Mouse (Mus musculus) lung, postnatal 36 days (tissue): ENCODE data around the gene Cdk2ap2.

ENCODE experiments used
- DNase-seq: peaks from one replicate; pipeline ENCODE4 v3.0.0; 2022; ENCODE audit warnings: mixed read lengths

Cdk2ap2 gene

DNA sequence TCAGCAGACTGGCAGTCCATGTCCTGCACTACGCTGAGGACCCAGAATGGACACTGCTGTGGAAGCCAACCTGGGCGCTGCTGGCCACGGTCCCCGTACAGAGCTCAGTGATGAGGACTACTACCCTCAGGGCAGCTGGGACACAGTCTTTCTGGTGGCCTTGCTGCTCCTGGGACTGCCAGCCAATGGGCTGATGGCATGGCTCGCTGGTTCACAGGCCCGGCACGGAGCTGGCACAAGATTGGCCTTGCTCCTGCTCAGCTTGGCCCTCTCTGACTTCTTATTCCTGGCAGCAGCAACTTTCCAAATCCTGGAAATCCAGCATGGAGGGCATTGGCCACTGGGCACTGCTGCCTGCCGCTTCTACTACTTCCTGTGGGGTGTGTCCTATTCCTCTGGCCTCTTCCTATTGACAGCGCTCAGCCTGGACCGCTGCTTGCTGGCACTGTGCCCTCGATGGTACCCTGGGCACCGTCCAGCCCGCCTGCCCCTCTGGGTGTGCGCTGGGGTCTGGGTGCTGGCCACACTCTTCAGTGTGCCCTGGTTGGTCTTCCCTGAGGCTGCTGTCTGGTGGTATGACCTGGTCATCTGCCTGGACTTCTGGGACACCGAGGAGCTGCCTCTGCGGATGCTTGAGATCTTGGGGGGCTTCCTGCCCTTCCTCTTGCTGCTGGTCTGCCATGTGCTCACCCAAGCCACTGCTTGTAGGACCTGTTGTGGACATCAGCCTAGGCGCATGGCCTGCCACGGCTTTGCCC is 45.6 kb downstream of the Cdk2ap2 start:
- no peak for DNase-seq

DNA sequence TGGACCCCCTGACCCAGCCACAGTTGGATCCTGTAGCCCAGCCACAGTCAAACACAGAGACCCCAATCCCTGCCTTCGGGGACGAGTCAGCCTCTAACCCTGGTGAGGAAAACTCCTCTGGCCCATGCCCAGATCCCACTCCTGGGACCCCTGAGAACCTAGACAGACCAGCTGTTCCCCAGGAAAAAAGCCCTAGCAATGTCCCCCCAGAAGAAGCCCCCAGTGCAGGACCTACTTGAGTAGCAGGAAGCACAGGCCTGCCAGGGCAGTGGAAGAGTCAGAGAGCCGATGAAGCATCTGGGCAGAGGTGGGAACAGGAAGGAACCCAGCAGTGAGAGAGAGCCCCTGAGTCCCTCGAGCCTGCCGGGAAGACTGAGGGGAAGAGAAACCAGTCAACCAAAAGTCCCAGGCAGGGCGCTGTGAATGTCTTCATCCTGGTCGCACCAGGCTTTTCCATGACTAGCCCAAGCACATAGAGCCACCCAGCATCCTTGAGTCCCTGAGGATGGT is 46.8 kb downstream of the Cdk2ap2 start, which contains the start of gene Cabp4:
Gene Cabp4, minus strand, starts transcription at position 275 of the 510 bp plus-strand sequence.
- no peak for DNase-seq

DNA sequence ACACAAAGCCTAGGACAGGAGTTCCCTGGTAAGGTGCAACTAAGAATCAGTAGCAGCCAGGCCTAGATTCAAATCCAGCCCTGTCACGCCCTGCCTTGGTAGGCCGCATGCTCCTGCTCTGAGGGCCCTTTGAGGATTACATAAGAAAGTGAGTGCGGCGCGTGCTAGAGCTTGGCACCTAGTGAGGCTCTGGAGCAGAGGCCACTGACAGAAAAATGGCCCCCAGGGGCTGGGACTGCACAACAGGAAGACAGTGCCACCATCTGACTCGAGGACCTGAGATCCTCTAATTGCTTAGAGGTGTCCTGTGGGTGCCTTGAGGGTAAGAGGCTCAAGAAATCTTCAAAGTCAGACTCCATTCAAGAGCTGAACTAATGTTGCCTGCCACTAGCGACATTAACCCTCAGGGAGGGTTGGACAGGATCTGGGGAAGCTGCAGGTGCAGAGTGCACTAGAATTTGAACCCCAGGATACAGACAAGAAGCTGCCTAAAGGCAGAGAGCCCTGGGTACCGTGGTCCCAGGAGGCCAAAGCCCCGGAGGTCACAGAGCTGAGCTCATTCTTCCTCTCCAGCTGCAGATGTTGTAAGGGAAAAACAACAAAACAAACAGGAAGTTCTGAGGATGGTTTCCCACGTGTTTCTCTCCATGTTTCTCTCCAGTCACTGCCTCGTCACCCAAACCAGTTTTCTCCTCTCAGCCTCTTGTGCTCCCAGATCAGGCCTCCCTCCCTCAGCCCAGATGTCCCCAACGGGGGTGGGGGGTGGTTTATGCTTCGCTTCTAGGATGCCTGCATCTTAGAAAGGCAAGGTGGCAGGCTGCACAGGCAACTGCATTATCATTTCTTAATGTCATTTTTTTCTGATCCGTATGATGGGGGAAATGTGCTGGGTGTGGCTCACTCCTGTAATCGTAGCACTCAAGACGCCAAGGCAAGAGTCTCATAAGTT is 47.8 kb downstream of the Cdk2ap2 start:
- DNase-seq: peak; percentile 54

DNA sequence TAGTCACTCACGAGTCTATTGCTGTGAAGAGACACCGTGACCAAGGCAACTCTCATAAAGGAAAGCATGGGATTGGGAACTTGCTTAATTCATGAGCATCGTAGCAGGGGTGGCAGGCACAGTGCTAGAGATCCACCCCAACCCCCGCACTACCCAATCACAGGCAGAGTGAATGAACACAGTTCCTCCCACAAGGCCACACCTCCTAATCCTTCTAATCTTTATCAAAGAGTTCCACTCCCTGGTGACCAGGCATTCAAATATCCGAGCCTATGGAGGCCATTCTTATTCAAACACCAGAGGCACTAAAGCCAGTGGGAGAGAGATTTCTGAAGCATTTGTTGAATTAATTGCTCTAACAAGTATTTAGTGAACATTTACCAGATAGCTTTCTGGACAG is 49.0 kb downstream of the Cdk2ap2 start:
- no peak for DNase-seq

DNA sequence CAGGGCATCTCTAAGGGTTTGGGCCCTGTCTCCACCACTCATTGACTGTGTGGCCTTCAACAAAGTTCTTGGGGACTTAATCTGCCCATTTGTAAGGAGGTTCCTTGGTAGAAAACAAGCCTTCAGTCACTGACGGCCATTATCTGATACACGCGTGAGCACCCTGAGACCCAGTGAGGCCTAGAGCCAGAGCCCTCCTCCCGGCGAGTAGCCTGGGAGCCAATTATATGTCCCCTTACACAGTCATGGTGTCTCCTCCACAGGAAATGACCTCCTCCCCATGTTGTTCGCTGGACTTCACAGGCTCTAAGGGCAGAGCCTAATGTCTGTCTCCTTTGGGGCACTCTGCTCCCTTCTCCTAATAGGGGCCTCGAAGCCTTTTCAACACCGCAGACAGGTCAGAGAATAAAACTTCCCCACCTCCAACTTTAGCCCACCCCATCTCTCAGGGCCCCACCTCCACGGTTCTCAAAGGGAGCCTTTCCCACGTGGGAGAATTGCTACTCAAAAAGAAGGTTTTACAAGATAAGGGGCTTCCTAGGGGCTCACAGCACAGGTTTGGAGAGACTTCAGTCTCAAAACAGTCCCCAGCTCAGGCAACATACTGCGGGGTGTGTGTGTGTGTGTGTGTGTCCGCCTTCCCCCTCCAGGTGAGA is 49.5 kb downstream of the Cdk2ap2 start:
- no peak for DNase-seq

DNA sequence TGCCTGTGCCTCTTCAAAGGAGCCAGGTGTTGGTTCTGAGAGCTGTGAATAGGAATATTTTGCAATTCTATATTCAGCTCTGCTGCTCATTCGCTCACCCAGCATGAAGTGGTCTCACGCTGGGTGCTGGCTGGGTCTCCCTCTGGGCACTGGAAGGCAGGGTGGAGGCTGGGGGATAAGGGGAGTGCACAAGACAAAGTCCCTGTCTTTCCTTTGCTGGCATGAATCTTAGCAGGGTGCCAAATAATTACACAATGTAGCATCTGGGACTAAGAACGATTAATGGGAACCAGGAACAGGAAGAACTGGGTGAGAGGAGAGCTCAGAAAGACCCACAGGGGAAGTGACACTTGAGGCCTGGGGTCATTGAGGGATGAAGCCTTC is 50.0 kb downstream of the Cdk2ap2 start:
- DNase-seq: peak; percentile 50

DNA sequence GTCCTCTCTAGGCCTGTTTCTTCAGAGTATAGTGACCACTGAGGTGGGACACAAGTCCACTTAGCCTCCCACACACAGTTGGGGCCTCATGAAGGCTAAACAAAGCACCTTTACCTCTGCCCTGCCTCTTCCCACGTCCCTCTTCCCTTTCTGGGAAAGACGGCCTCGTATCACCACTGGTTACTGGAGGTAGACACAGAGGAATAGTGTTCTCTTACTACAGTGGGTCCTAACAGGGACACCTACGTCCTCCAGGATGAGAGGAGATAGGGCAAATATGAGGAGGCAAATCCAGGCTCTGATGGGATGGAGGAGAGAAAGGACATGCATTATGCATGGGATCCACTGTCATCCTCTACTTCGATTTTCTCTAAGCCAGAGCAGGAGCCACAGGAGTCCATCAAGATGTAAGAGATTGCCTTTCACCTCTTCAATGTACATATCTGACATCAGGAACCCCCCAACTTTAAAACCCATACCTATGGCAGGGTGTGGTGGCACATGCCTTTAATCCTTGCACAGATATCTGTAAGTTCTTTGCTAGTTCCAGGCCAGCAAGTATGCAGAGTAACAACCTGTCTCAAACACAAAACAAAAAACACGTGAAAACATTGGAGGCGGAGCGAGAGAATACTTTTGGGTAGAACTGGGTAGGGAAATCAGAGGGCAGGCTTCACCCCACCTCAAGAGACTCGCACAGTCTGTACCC is 51.0 kb downstream of the Cdk2ap2 start:
- DNase-seq: no peak

DNA sequence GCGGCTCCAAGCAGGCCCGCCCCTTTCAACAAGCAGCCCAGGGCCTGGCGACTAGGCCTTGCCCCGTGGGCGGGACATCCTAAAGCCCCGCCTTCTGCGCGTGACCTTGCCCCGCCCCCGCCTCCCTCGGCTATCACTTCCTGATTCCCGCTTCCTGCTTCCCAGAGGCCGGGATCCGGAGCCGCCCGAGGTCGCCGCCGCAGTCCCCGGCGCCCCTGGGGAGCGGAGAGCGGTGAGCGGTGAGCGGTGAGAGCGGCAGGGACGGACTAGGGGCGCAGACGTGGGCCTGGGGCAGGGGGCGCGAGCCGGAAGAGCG is 51.5 kb downstream of the Cdk2ap2 start, which contains the start of gene Coro1b:
Gene Coro1b, plus strand, starts transcription at position 129 of the 316 bp plus-strand sequence.
- peak; percentile 98 for DNase-seq
